Mouse (Mus musculus) cerebellum, adult 2 months (tissue): ENCODE results near the gene Dixdc1. TPM values are rescaled to one million over a fixed set of nuclear protein-coding genes. Genes with fewer than 3 reads are reported as not detected.

Source experiments
- DNase-seq, 2 experiments: peaks; one replicate each; pipeline ENCODE4 v3.0.0; 2021
- H3K27ac ChIP-seq: fragments of 200-500 bp; 2 replicates; pipeline ENCODE4 v1.5.1; 2012; ENCODE audit warnings: low read length, control low read depth, inconsistent platforms; ENCODE audit not compliant: insufficient read depth
- H3K27me3 ChIP-seq: fragments of 200-500 bp; 2 replicates; pipeline ENCODE4 v1.6.1; 2012; ENCODE audit warnings: inconsistent platforms, mild to moderate bottlenecking, low read length, moderate library complexity; ENCODE audit not compliant: control insufficient read depth, insufficient read depth
- H3K4me1 ChIP-seq: fragments of 200-500 bp; 2 replicates; pipeline ENCODE4 v1.6.1; 2011; ENCODE audit warnings: low read length; ENCODE audit not compliant: control insufficient read depth, insufficient read depth
- H3K4me3 ChIP-seq: fragments of 200-500 bp; replicated peaks from 2 replicates; pipeline ENCODE3; 2011; ENCODE audit warnings: mild to moderate bottlenecking, low read depth, low read length, control low read depth; ENCODE audit not compliant: insufficient read depth
- CTCF ChIP-seq: fragments of 200-500 bp; IDR thresholded peaks from 2 replicates; pipeline ENCODE4 v1.5.1; 2011; ENCODE audit warnings: low read depth, mild to moderate bottlenecking, control low read depth, low read length, moderate library complexity, borderline replicate concordance; ENCODE audit not compliant: insufficient read depth
- POLR2A ChIP-seq: fragments of 200-500 bp; IDR thresholded peaks from 2 replicates; pipeline ENCODE4 v1.6.1; 2011; ENCODE audit warnings: low read length, control low read depth, borderline replicate concordance; ENCODE audit not compliant: insufficient read depth
- WGBS: fragments of 180-500 bp; shearing (Covaris S2); methylation state at CpG from one replicate; pipeline ENCODE4 v1.1.7; 2018; 5-methylcytosine and 5-hydroxymethylcytosine counted together
- polyA plus RNA-seq: library from polyadenylated mRNA; depleted of rRNA; stranded (reverse); fragments of >200 nt; gene quantifications from 2 replicates; pipeline ENCODE4 v1.2.3, GENCODE M21; 2012

The Dixdc1 gene
- polyA plus RNA-seq, 1 experiment: 81.7 TPM

DNA sequence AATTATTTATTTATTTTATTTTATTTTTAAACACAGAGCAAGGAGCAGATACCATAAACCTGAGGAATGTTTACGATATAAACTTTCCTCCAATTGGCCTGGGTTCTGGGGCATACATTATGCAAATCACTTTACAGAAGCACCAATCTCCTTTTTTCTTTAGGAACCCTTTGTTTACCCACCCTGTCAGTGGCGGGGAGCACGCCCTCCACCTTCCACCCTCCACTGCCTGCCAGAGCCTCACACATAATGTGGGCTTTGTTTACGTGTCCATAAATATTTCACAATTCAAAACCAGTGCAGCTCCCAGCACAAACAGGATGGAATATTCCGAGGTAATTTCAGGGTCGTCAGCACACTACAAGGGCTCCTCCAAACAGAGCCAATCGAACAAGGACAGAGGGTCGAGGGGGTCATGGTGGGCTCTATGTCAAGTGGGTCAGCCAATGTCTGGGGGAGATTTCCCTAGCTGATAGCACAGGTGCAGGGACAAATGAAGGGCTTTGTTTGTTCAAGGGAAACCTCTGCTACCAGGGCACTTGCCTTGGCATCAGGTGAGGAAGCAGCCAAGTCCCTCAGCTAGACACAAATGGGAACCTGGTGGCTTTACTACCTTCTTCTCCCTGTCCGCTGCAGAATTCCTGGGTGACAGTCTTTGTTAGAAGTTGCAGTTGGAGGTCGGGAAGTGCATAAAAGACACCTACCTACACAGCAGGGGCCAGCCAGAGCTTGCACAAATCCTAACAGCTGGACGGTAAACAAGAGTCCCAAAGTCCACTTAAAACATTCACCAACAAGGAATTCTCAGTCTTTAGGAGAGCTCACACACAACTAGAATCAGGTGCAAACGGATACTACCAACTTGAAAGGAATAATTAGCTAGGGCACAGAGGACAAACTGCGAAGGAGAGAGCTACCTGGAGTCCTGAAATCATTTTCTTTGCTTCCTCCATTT lies 46.4 kb downstream of the Dixdc1 start:
- Histone ChIP-seq H3K27me3 (no peaks in the 10 kb centered on the region), H3K27ac (no peak overlapping the region), H3K4me3 (no peak overlapping the region), H3K4me1 (peaks cover 6% of the 10 kb centered on the region)
- DNase-seq: no peak
- TF ChIP-seq CTCF (no peak), POLR2A (no peak)
- 46% methylated on average over 13 of the region's 13 CpGs for WGBS

GRCm38 (mm10) chr9:50686866-50687652 lies 52.3 kb downstream of the Dixdc1 start:
- Histone ChIP-seq H3K4me3 (no peak overlapping the region), H3K4me1 (no peaks in the 10 kb centered on the region), H3K27me3 (no peaks in the 10 kb centered on the region), H3K27ac (no peak overlapping the region)
- TF ChIP-seq POLR2A: no peak
- no peak for TF ChIP-seq CTCF
- WGBS: 88% methylated on average over 6 of the region's 6 CpGs
- no peak for DNase-seq

DNA sequence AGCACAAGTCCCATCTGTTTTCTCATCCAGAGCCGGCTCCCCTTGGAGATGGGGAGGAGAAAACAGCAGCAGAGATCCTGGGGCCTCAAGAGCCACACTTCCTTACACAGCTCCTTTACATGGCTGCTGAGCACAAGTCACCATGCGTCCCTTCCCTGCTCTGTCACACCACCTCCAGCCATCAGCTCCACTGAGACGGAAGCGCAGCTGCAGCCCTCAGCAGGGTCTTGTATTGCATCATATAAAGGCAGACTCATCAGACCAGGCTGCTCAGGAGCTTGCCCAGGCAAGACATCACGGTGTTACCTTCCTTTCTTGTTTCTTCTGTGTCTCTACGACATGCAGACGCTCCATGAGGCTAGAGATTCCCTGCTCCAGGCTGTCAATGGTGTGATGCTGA lies 57.6 kb downstream of the Dixdc1 start:
- 67% methylated on average over 7 of the region's 7 CpGs for WGBS
- TF ChIP-seq POLR2A (no peak), CTCF (no peak)
- no peaks in the 10 kb centered on the region for H3K27me3 ChIP-seq
- no peaks in the 10 kb centered on the region for H3K4me1 ChIP-seq
- DNase-seq: no peak
- H3K27ac ChIP-seq: no peak overlapping the region
- no peak overlapping the region for H3K4me3 ChIP-seq

DNA sequence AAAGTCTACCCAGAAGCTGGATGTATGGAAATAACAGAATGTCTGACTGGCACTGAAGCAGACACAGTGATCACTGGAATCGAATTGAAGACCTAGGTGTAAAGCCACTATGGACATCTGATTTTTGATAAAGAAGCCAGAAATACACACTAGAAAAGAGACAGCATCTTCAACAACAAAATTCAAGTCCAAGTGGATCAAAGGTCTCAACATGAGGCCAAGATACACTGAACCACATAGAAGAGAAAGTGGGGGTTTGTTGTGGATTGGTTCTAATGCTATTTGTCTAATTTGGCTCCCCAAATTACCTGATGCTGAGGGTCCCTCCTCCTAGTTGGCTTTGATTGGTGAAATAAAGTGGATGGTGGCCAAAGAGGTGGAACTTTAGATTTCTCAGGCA lies 59.9 kb downstream of the Dixdc1 start:
- no peaks in the 10 kb centered on the region for H3K27me3 ChIP-seq
- H3K4me1 ChIP-seq: no peaks in the 10 kb centered on the region
- 93% methylated on average over 1 of the region's 1 CpGs for WGBS
- no peak overlapping the region for H3K4me3 ChIP-seq
- no peak for DNase-seq
- H3K27ac ChIP-seq: no peak overlapping the region
- TF ChIP-seq POLR2A: no peak
- no peak for TF ChIP-seq CTCF

- H3K27ac ChIP-seq: no peak overlapping the region
- H3K4me3 ChIP-seq: no peak overlapping the region
- 29% methylated on average over 1 of the region's 1 CpGs for WGBS
- TF ChIP-seq POLR2A (no peak), CTCF (no peak)
- H3K4me1 ChIP-seq: no peaks in the 10 kb centered on the region
- H3K27me3 ChIP-seq: no peaks in the 10 kb centered on the region
- no peak for DNase-seq
These were observed 64.5 kb downstream of the Dixdc1 start for GRCm38 (mm10) chr9:50674771-50675170.

- peak; percentile 36 to 39 for DNase-seq
- Histone ChIP-seq H3K4me1 (no peaks in the 10 kb centered on the region), H3K4me3 (no peak overlapping the region), H3K27ac (no peak overlapping the region), H3K27me3 (no peaks in the 10 kb centered on the region)
- TF ChIP-seq POLR2A (no peak), CTCF (peak; percentile 57; the same call in 1 of the 2 replicates)
- WGBS: 28% methylated on average over 5 of the region's 5 CpGs
These were observed 68.6 kb downstream of the Dixdc1 start for GRCm38 (mm10) chr9:50670690-50671089.

DNA sequence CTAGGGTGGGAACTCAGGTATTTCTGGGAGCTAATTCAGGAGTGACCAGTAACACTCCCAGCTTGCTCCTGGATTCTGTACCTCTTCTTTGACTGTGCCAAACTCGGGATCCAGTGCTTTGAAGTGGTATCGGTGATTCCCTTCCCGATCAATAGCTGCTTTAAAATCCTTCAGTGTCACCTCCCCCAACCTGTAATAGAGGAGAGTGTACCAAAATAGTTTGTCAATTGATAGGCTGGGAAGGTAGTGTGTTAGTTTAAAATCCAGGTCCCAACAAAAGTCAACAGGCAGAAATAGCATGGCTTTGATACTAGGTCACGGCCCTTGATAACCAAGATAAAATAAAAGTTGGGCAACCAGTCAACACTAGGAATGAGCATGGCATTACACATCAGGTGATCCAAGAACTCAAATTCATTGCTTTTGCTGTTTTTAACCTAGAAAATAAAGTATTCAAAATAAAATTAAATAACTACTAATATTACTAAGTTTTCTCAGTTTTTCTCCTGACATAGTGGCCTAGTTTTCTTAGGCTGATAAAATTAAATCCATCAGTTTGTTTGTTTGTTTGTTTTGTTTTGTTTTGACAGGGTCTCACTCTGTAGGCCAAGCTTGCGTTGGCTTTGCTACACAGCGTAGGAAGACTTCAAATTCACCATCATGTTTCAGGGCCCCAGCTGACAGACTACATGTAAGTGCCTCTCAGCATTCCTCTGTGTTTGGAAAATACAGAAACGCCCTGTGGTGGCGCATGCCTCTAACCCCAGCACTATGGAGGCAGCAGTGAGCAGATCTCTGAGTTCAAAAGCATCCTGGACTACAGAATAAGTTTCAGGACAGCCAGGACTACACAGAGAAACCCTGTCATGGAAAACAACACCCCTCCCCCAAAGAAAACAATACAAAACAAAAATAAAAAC lies 71.5 kb downstream of the Dixdc1 start:
- no peak overlapping the region for H3K4me3 ChIP-seq
- no peak overlapping the region for H3K27ac ChIP-seq
- DNase-seq: no peak
- no peaks in the 10 kb centered on the region for H3K4me1 ChIP-seq
- 82% methylated on average over 8 of the region's 8 CpGs for WGBS
- no peaks in the 10 kb centered on the region for H3K27me3 ChIP-seq
- no peak for TF ChIP-seq POLR2A
- TF ChIP-seq CTCF: no peak
